Mouse (Mus musculus) skeletal muscle tissue, adult 2 months (tissue): ENCODE results near the gene Spc25.

Experiments
- DNase-seq: peaks from one replicate; pipeline ENCODE4 v3.0.0-alpha.2; 2012; ENCODE audit warnings: low read depth, low spot score

Gene Spc25

DNA sequence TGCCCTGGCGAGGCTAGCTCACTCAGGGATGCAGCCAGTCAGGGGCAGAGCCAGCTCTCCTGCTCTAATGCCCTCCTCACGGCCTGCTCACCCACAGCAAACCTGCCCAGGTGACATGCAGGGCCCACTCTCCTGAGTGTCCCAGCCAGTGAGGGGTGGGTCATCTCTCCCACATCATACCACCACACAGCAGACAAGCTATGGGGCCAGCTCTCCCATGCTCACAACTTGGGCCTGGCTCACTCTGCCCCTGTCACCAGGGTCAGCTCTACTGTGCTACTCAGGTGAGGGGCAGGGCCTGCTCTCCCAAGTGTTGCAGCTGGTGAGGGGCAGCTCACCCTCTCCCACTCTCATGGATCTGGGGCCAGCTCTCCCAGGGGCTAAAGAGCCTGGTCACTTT lies 18.0 kb downstream of the Spc25 start:
- DNase-seq, result no peak

DNA sequence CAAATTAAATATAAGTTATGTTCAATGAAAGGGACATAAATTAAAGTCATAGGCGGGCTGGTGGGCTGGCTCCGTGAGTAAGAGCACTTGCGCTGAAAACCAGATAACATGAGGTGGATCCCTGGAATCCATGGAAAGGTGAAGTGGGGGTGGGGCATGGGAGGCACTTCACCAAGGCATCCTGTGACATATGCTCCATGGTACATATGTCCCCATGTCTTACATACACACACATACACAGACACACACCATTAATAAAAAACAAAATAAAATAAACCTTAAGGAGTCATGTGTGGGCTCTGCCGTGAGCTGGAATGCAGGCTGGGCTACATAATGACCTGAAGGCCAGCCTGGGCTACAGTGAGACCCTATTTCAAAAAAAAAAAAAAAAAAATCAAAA lies 26.3 kb downstream of the Spc25 start:
- DNase-seq, result no peak

DNA sequence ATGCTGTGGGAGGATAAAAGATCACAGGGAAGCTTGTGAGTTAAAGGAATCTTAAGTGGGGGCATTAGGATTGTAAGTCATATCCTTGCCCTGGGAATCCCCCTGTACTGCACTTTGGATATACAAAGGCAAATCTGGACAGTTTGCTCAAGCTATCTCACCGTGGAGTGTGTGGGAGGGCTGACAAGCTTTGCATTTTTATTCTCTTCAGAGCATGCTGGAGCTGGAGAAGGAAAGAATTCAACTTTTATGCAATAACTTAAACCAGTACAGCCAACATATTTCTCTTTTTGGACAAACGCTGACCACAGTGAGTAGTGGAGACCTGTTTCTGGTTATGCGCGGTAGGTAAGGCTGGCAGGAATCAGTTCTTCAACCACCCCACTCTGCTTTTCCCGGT lies 30.7 kb downstream of the Spc25 start:
- no peak for DNase-seq

DNA sequence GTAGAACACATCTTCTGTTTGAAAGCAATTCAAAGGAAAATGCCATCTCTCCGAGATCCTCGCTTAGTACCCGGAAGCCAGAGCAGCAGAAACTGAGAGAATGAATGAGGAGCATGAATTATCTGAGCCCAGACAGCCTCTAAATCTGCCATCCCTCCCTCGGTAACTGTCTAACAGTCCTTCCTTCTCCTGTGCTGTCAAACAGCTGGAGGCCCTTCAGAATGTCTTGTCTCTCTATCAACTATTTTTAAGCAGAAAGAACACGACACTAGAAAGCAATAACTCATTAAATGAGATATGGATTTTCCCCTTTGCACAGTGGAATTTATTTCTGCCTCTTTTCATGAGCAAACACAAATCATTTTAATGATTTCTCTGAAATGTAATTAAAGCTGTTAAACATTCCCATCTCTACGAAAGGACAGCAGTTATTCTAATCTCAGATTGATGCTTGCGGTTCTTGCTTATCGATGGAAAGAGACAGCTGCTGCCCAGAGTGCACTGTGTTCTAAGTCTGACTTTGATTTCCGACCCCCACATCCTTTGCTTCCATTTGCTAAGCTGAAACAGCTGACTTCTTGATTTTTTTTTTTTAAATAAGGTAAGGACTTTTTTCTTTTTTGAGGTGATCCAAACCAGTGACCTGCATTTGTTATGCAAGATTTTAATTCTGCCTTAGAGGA lies 35.5 kb downstream of the Spc25 start:
- no peak for DNase-seq

DNA sequence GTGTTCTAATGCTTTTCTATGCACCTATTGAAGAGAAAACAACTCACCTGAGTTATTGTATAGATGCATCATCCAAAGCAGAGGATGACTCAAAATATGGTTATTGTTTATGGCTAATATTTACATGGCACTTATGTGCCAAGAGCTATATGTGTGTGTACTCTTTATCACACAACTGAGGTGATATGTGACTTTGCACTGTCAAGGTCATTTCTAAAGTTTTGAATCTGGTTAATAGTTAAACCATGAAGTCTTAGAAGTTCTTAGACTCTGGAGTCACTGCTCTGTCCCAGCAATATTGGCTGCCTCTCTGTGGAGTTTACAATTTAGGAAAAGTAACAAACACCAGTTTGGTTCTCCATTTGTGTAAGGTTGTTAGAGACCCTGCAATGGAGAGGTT lies 47.1 kb downstream of the Spc25 start:
- DNase-seq, result no peak

DNA sequence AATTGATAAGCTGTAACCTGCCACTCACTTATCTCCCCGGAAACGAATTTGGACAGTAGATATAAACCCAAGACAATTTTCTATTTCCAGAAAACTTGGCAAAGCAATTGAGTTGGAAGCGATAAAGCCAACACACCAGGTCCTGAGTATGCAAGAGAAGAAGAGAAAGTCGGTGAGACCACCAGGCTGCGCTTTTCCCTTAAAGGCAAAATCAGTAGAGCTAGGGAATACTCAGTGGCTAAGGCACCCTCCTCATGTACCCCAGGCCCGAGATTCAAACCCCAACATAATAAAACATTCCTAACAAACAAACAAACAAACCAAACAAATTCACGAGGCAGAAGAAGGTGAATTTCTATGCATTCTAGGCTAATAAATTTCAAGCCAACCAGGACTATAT lies 49.7 kb downstream of the Spc25 start:
- no peak for DNase-seq

DNA sequence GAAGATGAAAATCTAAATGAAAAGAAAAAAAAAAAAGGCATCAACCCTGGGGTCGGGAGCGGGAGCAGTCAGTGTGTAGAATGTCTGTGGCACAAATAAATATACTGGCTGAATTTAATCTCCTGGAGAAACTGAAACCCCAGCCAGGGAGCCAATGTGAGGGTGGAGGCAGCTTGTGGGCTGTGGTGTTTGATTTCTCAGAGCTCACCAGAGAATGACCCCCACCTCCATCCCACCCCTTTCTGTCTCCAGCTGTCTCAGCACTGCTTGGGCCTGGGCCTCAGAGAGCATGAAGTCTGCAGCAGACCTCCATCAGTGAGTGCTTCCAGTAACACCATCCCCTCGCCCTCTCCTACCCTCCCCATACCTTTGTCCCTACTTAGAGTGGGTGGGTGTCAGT lies 50.1 kb downstream of the Spc25 start:
- no peak for DNase-seq

DNA sequence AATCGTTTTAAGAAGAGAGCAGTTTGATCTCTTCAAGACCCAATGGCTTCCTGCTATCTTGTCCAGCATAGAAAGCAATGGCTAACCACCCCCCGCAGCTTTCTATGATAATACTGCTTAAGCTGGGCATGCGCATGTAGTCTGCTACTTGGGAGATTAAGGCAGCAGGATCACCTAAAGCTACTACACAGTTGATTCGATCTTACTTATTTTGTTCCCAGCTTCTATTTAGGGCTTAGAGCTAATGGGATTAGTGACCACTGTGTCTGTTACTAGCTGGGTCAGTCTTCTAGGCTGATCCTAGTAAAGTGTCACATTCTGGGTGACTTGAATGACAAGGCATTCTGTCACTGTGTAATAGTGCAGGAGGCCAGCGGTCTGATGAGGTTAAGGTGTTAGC lies 55.2 kb downstream of the Spc25 start:
- DNase-seq, result no peak

DNA sequence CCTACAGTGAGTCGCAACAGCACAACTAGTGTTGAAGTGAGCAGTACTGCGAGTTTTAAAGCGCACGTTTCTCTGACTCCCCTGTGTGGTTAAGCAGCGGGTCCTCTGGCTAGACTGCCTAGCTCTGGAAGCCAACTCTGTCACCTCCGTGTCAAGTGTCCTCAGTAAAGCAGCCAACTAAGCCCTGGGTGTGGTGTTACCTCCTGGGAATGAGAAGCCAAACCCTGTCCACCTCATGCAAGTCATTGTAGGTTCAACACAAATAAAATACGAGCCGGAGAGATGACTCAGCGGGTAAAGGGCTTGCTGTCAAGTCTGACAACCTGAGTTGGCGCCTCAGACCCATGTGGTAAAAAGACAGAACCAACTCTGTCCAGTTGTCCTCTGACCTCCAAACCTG lies 56.8 kb downstream of the Spc25 start:
- peak; percentile 15 for DNase-seq

DNA sequence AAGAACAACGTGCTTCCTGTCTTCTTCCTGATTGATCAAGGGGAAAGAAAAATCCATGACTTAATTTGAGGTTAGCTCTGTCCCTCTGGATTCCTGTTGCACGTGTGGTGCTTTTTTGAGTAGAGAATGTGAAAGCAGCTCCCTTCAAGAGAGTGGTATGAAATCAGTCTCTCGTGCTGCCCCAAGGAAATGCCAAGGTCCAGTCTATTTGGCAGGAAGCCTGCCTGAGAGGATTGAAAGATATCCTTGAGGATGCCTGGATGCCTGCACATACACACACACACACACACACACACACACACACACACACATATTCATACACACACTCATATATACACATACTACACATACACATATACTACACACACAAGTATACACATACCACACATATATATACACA lies 57.3 kb downstream of the Spc25 start:
- no peak for DNase-seq
